Mouse (Mus musculus): Measurements from ENCODE around the gene Galnt2. TPM values are rescaled to one million over a fixed set of nuclear protein-coding genes. Genes with fewer than 3 reads are reported as not detected.

The Galnt2 gene
- total RNA-seq, 2 experiments from 2014 or later: 66.7 to 67.9 TPM

GRCm38 (mm10) chr8:124271518-124271917 lies 40.3 kb downstream of the Galnt2 start:
- DNase-seq (ENCODE audit: low spot score in 2 of 2): no peak

GRCm38 (mm10) chr8:124272792-124273191 lies 41.6 kb downstream of the Galnt2 start:
- DNase-seq (ENCODE audit: low spot score in 2 of 2): no peak

GRCm38 (mm10) chr8:124273606-124274218 lies 42.5 kb downstream of the Galnt2 start:
- DNase-seq (ENCODE audit: low spot score in 2 of 2): no peak

GRCm38 (mm10) chr8:124274441-124275120 lies 43.4 kb downstream of the Galnt2 start:
- no peak for DNase-seq (ENCODE audit: low spot score in 2 of 2)

- no peak for DNase-seq (ENCODE audit: low spot score in 2 of 2)
Observed at GRCm38 (mm10) chr8:124275377-124276071, 44.3 kb downstream of the Galnt2 start.

- no peak for DNase-seq (ENCODE audit: low spot score in 2 of 2)
Observed at GRCm38 (mm10) chr8:124277951-124278910, 47.0 kb downstream of the Galnt2 start.

GRCm38 (mm10) chr8:124278956-124279689 lies 47.9 kb downstream of the Galnt2 start:
- DNase-seq (ENCODE audit: low spot score in 2 of 2): no peak

- no peak for DNase-seq (ENCODE audit: low spot score in 2 of 2)
Observed at GRCm38 (mm10) chr8:124279690-124279985, 48.4 kb downstream of the Galnt2 start.

- DNase-seq (ENCODE audit: low spot score in 2 of 2): no peak
Observed at GRCm38 (mm10) chr8:124281700-124282541, 50.7 kb downstream of the Galnt2 start.

GRCm38 (mm10) chr8:124282878-124283630 lies 51.9 kb downstream of the Galnt2 start:
- DNase-seq (ENCODE audit: low spot score in 2 of 2): no peak

- no peak for DNase-seq (ENCODE audit: low spot score in 2 of 2)
Observed at GRCm38 (mm10) chr8:124283644-124284332, 52.6 kb downstream of the Galnt2 start.

- no peak for DNase-seq (ENCODE audit: low spot score in 2 of 2)
Observed at GRCm38 (mm10) chr8:124284333-124284711, 53.1 kb downstream of the Galnt2 start.

- DNase-seq (ENCODE audit: low spot score in 2 of 2): peak in 1 of 2 experiments; percentile 54
Observed at GRCm38 (mm10) chr8:124284984-124285576, 53.9 kb downstream of the Galnt2 start.

GRCm38 (mm10) chr8:124286461-124287124 lies 55.4 kb downstream of the Galnt2 start:
- DNase-seq (ENCODE audit: low spot score in 2 of 2): no peak

- DNase-seq (ENCODE audit: low spot score in 2 of 2): no peak
Observed at GRCm38 (mm10) chr8:124288215-124288864, 57.1 kb downstream of the Galnt2 start.

GRCm38 (mm10) chr8:124289481-124290050 lies 58.4 kb downstream of the Galnt2 start:
- DNase-seq (ENCODE audit: low spot score in 2 of 2): no peak
